In genomic region chr13:49766269-49766668, GRCm38 (mm10) we compare ENCODE assay signal across 39 mouse cellular contexts. TPM values are rescaled to one million over a fixed set of nuclear protein-coding genes. Genes with fewer than 3 reads are reported as not detected.
A peak's percentile ranks its signal among the peaks of the same experiment; 100 is the strongest.
DNase-seq lines count a peak whose midpoint lies in the region; ATAC-seq and TF ChIP-seq lines count a peak whose summit lies in the region.
"Had no signal": no experiment of that assay in that cellular context is flagged by ENCODE, and none has a peak within 500 bp of the region (broad histone marks: within the 10 kb centered on the region; RNA-seq: fewer than 3 reads in every experiment).

No protein-coding gene starts in this region.

- H3K4me1 ChIP-seq in hindbrain, embryonic 11.5 days (replicated peaks; ENCODE audit: control insufficient read depth, insufficient read depth, low read length): no peaks in the 10 kb centered on the region
- no peaks in the 10 kb centered on the region for H3K4me1 ChIP-seq in hindbrain, embryonic 16.5 days (ENCODE audit: control insufficient read depth, insufficient read depth, low read depth, low read length)
- no peaks in the 10 kb centered on the region for H3K4me1 ChIP-seq in midbrain, embryonic 14.5 days (ENCODE audit: control insufficient read depth, insufficient read depth, low read length)
- no peaks in the 10 kb centered on the region for H3K4me1 ChIP-seq in midbrain, postnatal 0 days (ENCODE audit: insufficient read depth, low read length)
- H3K4me1 ChIP-seq in neural tube, embryonic 11.5 days (ENCODE audit: control insufficient read depth, insufficient read depth, low read length): no peaks in the 10 kb centered on the region
- H3K4me1 ChIP-seq: forebrain, embryonic 12.5 days; heart, embryonic 15.5 days; intestine, embryonic 15.5 days; limb, embryonic 15.5 days had no signal

- no peaks in the 10 kb centered on the region for H3K9me3 ChIP-seq in hindbrain, embryonic 11.5 days (ENCODE audit: control insufficient read depth, low read length)
- no peaks in the 10 kb centered on the region for H3K9me3 ChIP-seq in hindbrain, embryonic 16.5 days (ENCODE audit: control insufficient read depth, low read length)
- no peaks in the 10 kb centered on the region for H3K9me3 ChIP-seq in midbrain, embryonic 14.5 days (ENCODE audit: control insufficient read depth, low read length)
- H3K9me3 ChIP-seq in midbrain, postnatal 0 days (ENCODE audit: low read length): no peaks in the 10 kb centered on the region
- H3K9me3 ChIP-seq in neural tube, embryonic 11.5 days (ENCODE audit: control insufficient read depth, low read length): no peaks in the 10 kb centered on the region
- H3K9me3 ChIP-seq: forebrain, embryonic 12.5 days; heart, embryonic 15.5 days; intestine, embryonic 15.5 days; limb, embryonic 15.5 days; liver, embryonic 13.5 days had no signal

- H3K9ac ChIP-seq in hindbrain, embryonic 11.5 days (ENCODE audit: low read depth, low read length): no peak overlapping the region
- no peak overlapping the region for H3K9ac ChIP-seq in hindbrain, embryonic 16.5 days (ENCODE audit: low read depth, low read length)
- H3K9ac ChIP-seq in midbrain, embryonic 14.5 days (replicated peaks; ENCODE audit: low read length): no peak overlapping the region
- H3K9ac ChIP-seq in midbrain, postnatal 0 days (replicated peaks; ENCODE audit: low read length, poor library complexity, severe bottlenecking): no peak overlapping the region
- no peak overlapping the region for H3K9ac ChIP-seq in neural tube, embryonic 11.5 days (ENCODE audit: low read length)
- H3K9ac ChIP-seq: forebrain, embryonic 12.5 days; forebrain, postnatal 0 days; heart, embryonic 15.5 days; intestine, embryonic 15.5 days; limb, embryonic 15.5 days; liver, embryonic 13.5 days had no signal

- H3K4me3 ChIP-seq in hindbrain, embryonic 11.5 days (ENCODE audit: low read depth, low read length): no peak overlapping the region
- no peak overlapping the region for H3K4me3 ChIP-seq in hindbrain, embryonic 16.5 days (ENCODE audit: low read length)
- H3K4me3 ChIP-seq in midbrain, embryonic 14.5 days (replicated peaks; ENCODE audit: low read depth, low read length): no peak overlapping the region
- no peak overlapping the region for H3K4me3 ChIP-seq in midbrain, postnatal 0 days (ENCODE audit: low read depth, low read length)
- H3K4me3 ChIP-seq in neural tube, embryonic 11.5 days (ENCODE audit: low read depth, low read length): no peak overlapping the region
- H3K4me3 ChIP-seq: erythroblast, embryonic 14.5 days; forebrain, embryonic 12.5 days; heart, embryonic 15.5 days; intestine, embryonic 15.5 days; layer of hippocampus, adult 2 months; left cerebral cortex, adult 2 months; limb, embryonic 15.5 days; liver, embryonic 13.5 days; megakaryocyte, embryonic 14.5 days had no signal

- TF ChIP-seq CTCF in midbrain, postnatal 0 days (IDR thresholded peaks at IDR 0.05): no peak
- no peak for TF ChIP-seq CTCF in brain, embryonic 14.5 days (IDR thresholded peaks at IDR 0.05; ENCODE audit: borderline replicate concordance, extremely low read depth, insufficient read depth, insufficient read length)

- DNase-seq in hindbrain, embryonic 11.5 days (ENCODE audit: low spot score): peak; percentile 6
- DNase-seq in midbrain, embryonic 14.5 days: peak; percentile 15
- no peak for DNase-seq in midbrain, postnatal 0 days (ENCODE audit: low spot score)
- peak; percentile 6 for DNase-seq in brain, embryonic 14.5 days (ENCODE audit: low read depth)
- DNase-seq in neural tube, embryonic 11.5 days (ENCODE audit: low spot score): peak; percentile 28
- DNase-seq: adrenal gland, postnatal 36 days; B cell, adult 2 months; cerebellum, adult 2 months; cerebellum, postnatal 14 days; forebrain, postnatal 0 days; heart, postnatal 4 days; kidney, adult 2 months; kidney, postnatal 36 days; liver, embryonic 13.5 days; lung, adult 18-20 months; lung, postnatal 4 days; thymus, adult 2 months had no signal

- no peaks in the 10 kb centered on the region; the same call in 1 of the 2 replicates for H3K27me3 ChIP-seq in hindbrain, embryonic 11.5 days (ENCODE audit: control insufficient read depth, insufficient read depth, low read length)
- H3K27me3 ChIP-seq in hindbrain, embryonic 16.5 days (replicated peaks; ENCODE audit: control insufficient read depth, insufficient read depth, low read length): no peaks in the 10 kb centered on the region
- H3K27me3 ChIP-seq in midbrain, embryonic 14.5 days (ENCODE audit: control insufficient read depth, insufficient read depth, low read length): no peaks in the 10 kb centered on the region
- H3K27me3 ChIP-seq in midbrain, postnatal 0 days (ENCODE audit: insufficient read depth, low read length): no peaks in the 10 kb centered on the region
- no peaks in the 10 kb centered on the region for H3K27me3 ChIP-seq in neural tube, embryonic 11.5 days (ENCODE audit: control insufficient read depth, insufficient read depth, low read length)
- H3K27me3 ChIP-seq: CH12.LX; forebrain, embryonic 12.5 days; heart, embryonic 15.5 days; intestine, embryonic 15.5 days; limb, embryonic 15.5 days; liver, embryonic 13.5 days had no signal

- no peak for ATAC-seq in hindbrain, embryonic 11.5 days (ENCODE audit: low FRiP score)
- no peak for ATAC-seq in hindbrain, embryonic 16.5 days
- ATAC-seq in midbrain, embryonic 14.5 days (ENCODE audit: low FRiP score, low TSS enrichment): peak; percentile 40; the same call in 1 of the 2 replicates
- ATAC-seq in midbrain, postnatal 0 days (ENCODE audit: low FRiP score): no peak
- ATAC-seq in neural tube, embryonic 11.5 days (ENCODE audit: insufficient read depth, low FRiP score, low TSS enrichment): no peak
- ATAC-seq: activated CD4-positive, CD25-positive, alpha-beta regulatory T cell, adult 4 months; forebrain, postnatal 0 days; hindbrain, postnatal 0 days; intestine, embryonic 15.5 days; lung, postnatal 0 days had no signal

- H3K36me3 ChIP-seq in hindbrain, embryonic 11.5 days (ENCODE audit: control insufficient read depth, insufficient read depth, low read length): no peaks in the 10 kb centered on the region
- no peaks in the 10 kb centered on the region for H3K36me3 ChIP-seq in hindbrain, embryonic 16.5 days (ENCODE audit: control insufficient read depth, insufficient read depth, low read length)
- no peaks in the 10 kb centered on the region for H3K36me3 ChIP-seq in midbrain, embryonic 14.5 days (ENCODE audit: control insufficient read depth, insufficient read depth, low read length)
- no peaks in the 10 kb centered on the region for H3K36me3 ChIP-seq in midbrain, postnatal 0 days (ENCODE audit: insufficient read depth, low read length)
- H3K36me3 ChIP-seq in neural tube, embryonic 11.5 days (ENCODE audit: control insufficient read depth, insufficient read depth, low read length): no peaks in the 10 kb centered on the region
- H3K36me3 ChIP-seq: forebrain, embryonic 12.5 days; heart, embryonic 15.5 days; intestine, embryonic 15.5 days; limb, embryonic 15.5 days; liver, embryonic 13.5 days had no signal

- H3K27ac ChIP-seq in hindbrain, embryonic 11.5 days (ENCODE audit: low read depth, low read length): no peak overlapping the region
- no peak overlapping the region for H3K27ac ChIP-seq in hindbrain, embryonic 16.5 days (ENCODE audit: low read depth, low read length)
- H3K27ac ChIP-seq in midbrain, embryonic 14.5 days (replicated peaks; ENCODE audit: low read depth, low read length): no peak overlapping the region
- H3K27ac ChIP-seq in midbrain, postnatal 0 days (ENCODE audit: low read depth, low read length): no peak overlapping the region
- H3K27ac ChIP-seq in neural tube, embryonic 11.5 days (ENCODE audit: low read depth, low read length): no peak overlapping the region
- H3K27ac ChIP-seq: forebrain, embryonic 12.5 days; heart, embryonic 15.5 days; hindbrain, postnatal 0 days; intestine, embryonic 15.5 days; layer of hippocampus, adult 2 months; left cerebral cortex, adult 2 months; limb, embryonic 15.5 days; liver, embryonic 13.5 days had no signal

- no peak for TF ChIP-seq POLR2A in brain, embryonic 14.5 days (IDR thresholded peaks at IDR 0.05; ENCODE audit: borderline replicate concordance, extremely low read depth, insufficient read depth, insufficient read length, poor library complexity, severe bottlenecking)

- no peak overlapping the region for H3K4me2 ChIP-seq in hindbrain, embryonic 11.5 days (replicated peaks; ENCODE audit: low read depth, low read length)
- no peak overlapping the region for H3K4me2 ChIP-seq in hindbrain, embryonic 16.5 days (ENCODE audit: low read length)
- no peak overlapping the region for H3K4me2 ChIP-seq in midbrain, embryonic 14.5 days (ENCODE audit: low read length)
- H3K4me2 ChIP-seq in midbrain, postnatal 0 days (ENCODE audit: low read depth, low read length, poor library complexity, severe bottlenecking): no peak overlapping the region
- no peak overlapping the region for H3K4me2 ChIP-seq in neural tube, embryonic 11.5 days (ENCODE audit: low read depth)
- H3K4me2 ChIP-seq: forebrain, embryonic 12.5 days; heart, embryonic 15.5 days; intestine, embryonic 15.5 days; limb, embryonic 15.5 days; liver, embryonic 13.5 days had no signal

- WGBS in hindbrain, embryonic 11.5 days: 62% methylated on average over 9 of the region's 9 CpGs
- 55% methylated on average over 9 of the region's 9 CpGs for WGBS in hindbrain, embryonic 16.5 days
- 55% methylated on average over 9 of the region's 9 CpGs for WGBS in midbrain, embryonic 14.5 days
- 66% methylated on average over 9 of the region's 9 CpGs for WGBS in midbrain, postnatal 0 days
- 52% methylated on average over 9 of the region's 9 CpGs for WGBS in neural tube, embryonic 11.5 days

RNA-seq across cellular contexts. Expression of gene Gm30302, which starts 32.5 kb away (rescaled TPM):
- polyA plus RNA-seq in hindbrain, embryonic 11.5 days (2014; fragmentation: Nextera tagmentation; extraction: Ambion mirVana): not detected in 2 replicates
- not detected in 2 replicates for polyA plus RNA-seq in hindbrain, embryonic 16.5 days (2015; fragmentation: Nextera tagmentation; extraction: Ambion mirVana)
- polyA plus RNA-seq in midbrain, embryonic 14.5 days (2014; fragmentation: Nextera tagmentation; extraction: Ambion mirVana): not detected in 2 replicates
- total RNA-seq in midbrain, postnatal 0 days (2014; rRNA removed): not detected in 2 replicates
- not detected in 2 replicates for polyA plus RNA-seq in midbrain, postnatal 0 days (2015; fragmentation: Nextera tagmentation; extraction: Ambion mirVana)
- not detected in 2 replicates for polyA plus RNA-seq in brain, embryonic 14.5 days (2012; rRNA removed)
- polyA plus RNA-seq in neural tube, embryonic 11.5 days (2014; fragmentation: Nextera tagmentation; extraction: Ambion mirVana): not detected in 2 replicates
- total RNA-seq: adrenal gland, adult 2 months; adrenal gland, postnatal 36 days; CH12.LX; ES-E14; forebrain, postnatal 0 days; gastrocnemius, adult 8-10 months; hindbrain, postnatal 0 days; layer of hippocampus, adult 2 months; layer of hippocampus, postnatal 14 days; left cerebral cortex, adult 2 months; left cerebral cortex, postnatal 25 days; monocyte, adult 5-6 weeks had no signal
- polyA plus RNA-seq: activated CD4-positive, CD25-positive, alpha-beta regulatory T cell, adult 4 months; adrenal gland, adult 2 months; cerebellum, adult 2 months; cortical plate, adult 2 months; embryonic facial prominence, embryonic 14.5 days; erythroblast, embryonic 14.5 days; forebrain, embryonic 12.5 days; forebrain, postnatal 0 days; heart, embryonic 15.5 days; hindbrain, postnatal 0 days; intestine, embryonic 15.5 days; kidney, adult 2 months; kidney, embryonic 16.5 days; limb, embryonic 15.5 days; liver, embryonic 13.5 days; lung, postnatal 0 days; thymus, adult 2 months had no signal
